28 mouse cellular contexts compared by ENCODE assay signal in the genomic region with DNA sequence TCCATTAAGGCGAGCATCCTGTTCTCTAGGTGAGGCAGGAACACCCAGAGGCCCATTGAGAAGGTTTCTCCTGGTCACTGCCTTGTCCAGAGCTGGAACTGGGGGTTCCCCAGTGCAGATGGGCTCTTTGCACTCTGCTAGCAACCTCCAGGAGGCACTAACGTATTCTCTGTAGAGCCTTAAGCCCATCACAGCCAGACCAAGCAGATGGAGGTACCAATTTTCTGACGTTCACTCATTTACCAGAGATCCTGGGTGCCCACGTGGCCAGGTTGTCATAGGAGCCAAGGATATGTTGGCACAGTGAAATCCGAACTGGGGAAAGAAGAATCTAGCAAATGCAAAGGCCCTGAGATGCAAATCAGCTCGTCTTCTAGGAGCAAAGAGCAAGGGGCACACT.
DNase-seq lines count a peak whose midpoint lies in the region; ATAC-seq and TF ChIP-seq lines count a peak whose summit lies in the region.
"Had no signal": no experiment of that assay in that cellular context is flagged by ENCODE, and none has a peak within 500 bp of the region (broad histone marks: within the 10 kb centered on the region; RNA-seq: fewer than 3 reads in every experiment).

No protein-coding gene starts in this region.

- no peak overlapping the region for H3K4me2 ChIP-seq in forebrain, embryonic 15.5 days (replicated peaks)
- no peak overlapping the region for H3K4me2 ChIP-seq in forebrain, embryonic 12.5 days
- H3K4me2 ChIP-seq: embryonic facial prominence, embryonic 15.5 days; heart, embryonic 13.5 days; kidney, embryonic 15.5 days; neural tube, embryonic 15.5 days had no signal

- peak; percentile 56 for TF ChIP-seq CTCF in layer of hippocampus, adult 2 months (conservative IDR thresholded peaks at IDR 0.05)
- TF ChIP-seq CTCF in lung, adult 2 months (IDR thresholded peaks at IDR 0.05; ENCODE audit: insufficient read depth, low read length) = no peak

- peak overlapping the region; percentile 31; the same call in 1 of the 2 replicates for H3K27ac ChIP-seq in forebrain, embryonic 15.5 days (replicated peaks)
- H3K27ac ChIP-seq in forebrain, embryonic 12.5 days = no peak overlapping the region
- H3K27ac ChIP-seq in layer of hippocampus, adult 2 months = peak overlapping the region; percentile 80
- H3K27ac ChIP-seq: embryonic facial prominence, embryonic 15.5 days; heart, adult 2 months; heart, embryonic 13.5 days; hindbrain, postnatal 0 days; kidney, embryonic 15.5 days; macrophage; neural tube, embryonic 15.5 days had no signal

- no peak overlapping the region for H3K9ac ChIP-seq in forebrain, embryonic 15.5 days (replicated peaks)
- H3K9ac ChIP-seq in forebrain, embryonic 12.5 days = no peak overlapping the region
- H3K9ac ChIP-seq: embryonic facial prominence, embryonic 15.5 days; heart, embryonic 13.5 days; kidney, embryonic 15.5 days; neural tube, embryonic 15.5 days had no signal

- TF ChIP-seq POLR2A in lung, adult 2 months (IDR thresholded peaks at IDR 0.05; ENCODE audit: borderline replicate concordance, extremely low read depth, low read depth, low read length) = no peak

- H3K36me3 ChIP-seq in forebrain, embryonic 15.5 days = no peaks in the 10 kb centered on the region
- H3K36me3 ChIP-seq in forebrain, embryonic 12.5 days (replicated peaks) = no peaks in the 10 kb centered on the region
- H3K36me3 ChIP-seq: embryonic facial prominence, embryonic 15.5 days; G1E; heart, embryonic 13.5 days; kidney, embryonic 15.5 days; neural tube, embryonic 15.5 days had no signal

- no peak for ATAC-seq in forebrain, embryonic 15.5 days (replicated peaks)
- ATAC-seq in forebrain, embryonic 12.5 days (ENCODE audit: low FRiP score) = no peak
- ATAC-seq: hindbrain, postnatal 0 days; intestine, embryonic 16.5 days; lung, postnatal 0 days; midbrain, embryonic 16.5 days; Patski had no signal

- no peak overlapping the region for H3K4me3 ChIP-seq in forebrain, embryonic 15.5 days
- H3K4me3 ChIP-seq in forebrain, embryonic 12.5 days (replicated peaks) = no peak overlapping the region
- no peak overlapping the region for H3K4me3 ChIP-seq in layer of hippocampus, adult 2 months
- no peak overlapping the region for H3K4me3 ChIP-seq in lung, adult 2 months (replicated peaks; ENCODE audit: extremely low read depth, low read depth, low read length)
- H3K4me3 ChIP-seq: embryonic facial prominence, embryonic 15.5 days; heart, adult 2 months; heart, embryonic 13.5 days; kidney, embryonic 15.5 days; neural tube, embryonic 15.5 days had no signal

- 49% methylated on average over 6 of the region's 6 CpGs for WGBS in forebrain, embryonic 15.5 days
- WGBS in forebrain, embryonic 12.5 days = 61% methylated on average over 6 of the region's 6 CpGs
- WGBS in lung, adult 2 months = 42% methylated on average over 6 of the region's 6 CpGs

- peak in 1 of 2 experiments; percentile 67 for DNase-seq in layer of hippocampus, adult 2 months (ENCODE audit: low spot score in 2 of 2)
- no peak for DNase-seq in layer of hippocampus, postnatal 10 days (ENCODE audit: low spot score in 2 of 2)
- DNase-seq in right cerebral cortex, postnatal 36 days (ENCODE audit: low spot score in 2 of 2) = peak; percentile 43 to 61
- no peak for DNase-seq in right cerebral cortex, postnatal 25 days
- DNase-seq in natural killer cell, adult 2 months (ENCODE audit: low spot score in 2 of 2) = no peak
- no peak for DNase-seq in lung, adult 2 months
- DNase-seq: adrenal gland, postnatal 36 days; cerebellum, adult 11-12 months; cerebellum, postnatal 36 days; gastrocnemius, postnatal 36 days; heart, adult 2 months; heart, postnatal 14 days; kidney, postnatal 36 days; thymus, adult 2 months; thymus, postnatal 4 days had no signal

- H3K9me3 ChIP-seq in forebrain, embryonic 15.5 days = no peaks in the 10 kb centered on the region
- no peaks in the 10 kb centered on the region for H3K9me3 ChIP-seq in forebrain, embryonic 12.5 days
- H3K9me3 ChIP-seq: embryonic facial prominence, embryonic 15.5 days; G1E; heart, embryonic 13.5 days; kidney, embryonic 15.5 days; neural tube, embryonic 15.5 days had no signal

- no peaks in the 10 kb centered on the region for H3K27me3 ChIP-seq in forebrain, embryonic 15.5 days
- no peaks in the 10 kb centered on the region; the same call in 1 of the 2 replicates for H3K27me3 ChIP-seq in forebrain, embryonic 12.5 days
- H3K27me3 ChIP-seq: embryonic facial prominence, embryonic 15.5 days; kidney, embryonic 15.5 days; neural tube, embryonic 15.5 days; Patski had no signal

- H3K4me1 ChIP-seq in forebrain, embryonic 15.5 days = peaks cover 21% of the 10 kb centered on the region
- H3K4me1 ChIP-seq in forebrain, embryonic 12.5 days = peaks cover 12% of the 10 kb centered on the region
- H3K4me1 ChIP-seq in lung, adult 2 months (ENCODE audit: control insufficient read depth, insufficient read depth, low read length) = no peaks in the 10 kb centered on the region
- H3K4me1 ChIP-seq: embryonic facial prominence, embryonic 15.5 days; heart, embryonic 13.5 days had no signal

Comparison
In these comparisons a context has a peak if more than half of its experiments do, and no peak if none do; other contexts are left out.
1. DNase-seq: peak in right cerebral cortex, postnatal 36 days (2 of 2); none in layer of hippocampus, postnatal 10 days (0 of 2), right cerebral cortex, postnatal 25 days (single experiment), natural killer cell, adult 2 months (0 of 2) and lung, adult 2 months (single experiment).